Mouse (Mus musculus): ENCODE results near the gene Acsf3. TPM values are rescaled to one million over a fixed set of nuclear protein-coding genes. Genes with fewer than 3 reads are reported as not detected.

Gene Acsf3
- polyA plus RNA-seq, 1 experiment from 2014 or later, result 16.4 TPM

- ATAC-seq (replicated peaks), result no peak
Observed at GRCm38 (mm10) chr8:122817724-122818496, 42.6 kb downstream of the Acsf3 start.

GRCm38 (mm10) chr8:122819776-122820175 is 44.5 kb downstream of the Acsf3 start:
- H3K27ac ChIP-seq (replicated peaks), result no peak overlapping the region
- H3K9me3 ChIP-seq, result no peaks in the 10 kb centered on the region
- no peak for ATAC-seq (replicated peaks)
- no peaks in the 10 kb centered on the region for H3K36me3 ChIP-seq
- no peak overlapping the region for H3K9ac ChIP-seq (replicated peaks)
- peaks cover 16% of the 10 kb centered on the region for H3K4me1 ChIP-seq
- 83% methylated on average over 11 of the region's 11 CpGs for WGBS
- H3K4me2 ChIP-seq (replicated peaks), result no peak overlapping the region
- H3K27me3 ChIP-seq, result no peaks in the 10 kb centered on the region
- H3K4me3 ChIP-seq, result no peak overlapping the region

More at GRCm38 (mm10) chr8:122817724-122818496, 42.6 kb downstream of the Acsf3 start:
- Histone ChIP-seq H3K4me2 (replicated peaks) (no peak overlapping the region), H3K4me1 (peaks cover 12% of the 10 kb centered on the region), H3K9me3 (no peaks in the 10 kb centered on the region), H3K9ac (replicated peaks) (no peak overlapping the region), H3K36me3 (0 out of 2 replicates have a peak, but pooled peaks cover 4% of the 10 kb centered on the region), H3K4me3 (no peak overlapping the region), H3K27me3 (no peaks in the 10 kb centered on the region), H3K27ac (replicated peaks) (no peak overlapping the region)
- 41% methylated on average over 13 of the region's 13 CpGs for WGBS

GRCm38 (mm10) chr8:122824571-122824970 is 49.3 kb downstream of the Acsf3 start:
- 26% methylated on average over 5 of the region's 5 CpGs for WGBS
- Histone ChIP-seq H3K27ac (replicated peaks) (peak overlapping the region; percentile 64), H3K9ac (replicated peaks) (no peak overlapping the region), H3K9me3 (no peaks in the 10 kb centered on the region), H3K4me1 (peaks cover 16% of the 10 kb centered on the region), H3K27me3 (no peaks in the 10 kb centered on the region), H3K4me3 (no peak overlapping the region), H3K36me3 (no peaks in the 10 kb centered on the region), H3K4me2 (replicated peaks) (no peak overlapping the region)
- 0 out of 2 replicates have a peak, but pooled peaks have one; percentile 41 for ATAC-seq (replicated peaks)

GRCm38 (mm10) chr8:122824986-122825385 is 49.7 kb downstream of the Acsf3 start:
- no peaks in the 10 kb centered on the region for H3K27me3 ChIP-seq
- no peak overlapping the region for H3K4me2 ChIP-seq (replicated peaks)
- H3K4me3 ChIP-seq, result no peak overlapping the region
- H3K36me3 ChIP-seq, result no peaks in the 10 kb centered on the region
- no peaks in the 10 kb centered on the region for H3K9me3 ChIP-seq
- ATAC-seq (replicated peaks), result no peak
- 72% methylated on average over 9 of the region's 9 CpGs for WGBS
- no peak overlapping the region for H3K9ac ChIP-seq (replicated peaks)
- H3K27ac ChIP-seq (replicated peaks), result peak overlapping the region; percentile 64; the same call in 1 of the 2 replicates
- H3K4me1 ChIP-seq, result peaks cover 16% of the 10 kb centered on the region

GRCm38 (mm10) chr8:122825408-122825807 is 50.1 kb downstream of the Acsf3 start:
- no peak overlapping the region for H3K27ac ChIP-seq (replicated peaks)
- H3K27me3 ChIP-seq, result no peaks in the 10 kb centered on the region
- no peak overlapping the region for H3K9ac ChIP-seq (replicated peaks)
- H3K9me3 ChIP-seq, result no peaks in the 10 kb centered on the region
- ATAC-seq (replicated peaks), result no peak
- peaks cover 18% of the 10 kb centered on the region for H3K4me1 ChIP-seq
- no peak overlapping the region for H3K4me2 ChIP-seq (replicated peaks)
- H3K36me3 ChIP-seq, result no peaks in the 10 kb centered on the region
- 69% methylated on average over 8 of the region's 8 CpGs for WGBS
- H3K4me3 ChIP-seq, result no peak overlapping the region

GRCm38 (mm10) chr8:122829396-122829795 is 54.1 kb downstream of the Acsf3 start:
- WGBS, result 78% methylated on average over 3 of the region's 3 CpGs

GRCm38 (mm10) chr8:122830349-122831061 is 55.2 kb downstream of the Acsf3 start:
- 41% methylated on average over 8 of the region's 8 CpGs for WGBS
- H3K4me2 ChIP-seq (replicated peaks), result no peak overlapping the region
- no peak overlapping the region for H3K4me3 ChIP-seq
- no peak overlapping the region for H3K27ac ChIP-seq (replicated peaks)
- H3K36me3 ChIP-seq, result no peaks in the 10 kb centered on the region
- ATAC-seq (replicated peaks), result peak; percentile 79
- H3K9me3 ChIP-seq, result no peaks in the 10 kb centered on the region
- H3K27me3 ChIP-seq, result no peaks in the 10 kb centered on the region
- no peak overlapping the region for H3K9ac ChIP-seq (replicated peaks)
- peaks cover 3% of the 10 kb centered on the region; the same call in 1 of the 2 replicates for H3K4me1 ChIP-seq

More at GRCm38 (mm10) chr8:122829396-122829795, 54.1 kb downstream of the Acsf3 start:
- ATAC-seq (replicated peaks), result no peak
- Histone ChIP-seq H3K9me3 (no peaks in the 10 kb centered on the region), H3K4me1 (peaks cover 11% of the 10 kb centered on the region), H3K4me2 (replicated peaks) (no peak overlapping the region), H3K27ac (replicated peaks) (no peak overlapping the region), H3K27me3 (no peaks in the 10 kb centered on the region), H3K36me3 (no peaks in the 10 kb centered on the region), H3K4me3 (no peak overlapping the region), H3K9ac (replicated peaks) (no peak overlapping the region)

GRCm38 (mm10) chr8:122834416-122834815 is 59.1 kb downstream of the Acsf3 start:
- Histone ChIP-seq H3K36me3 (no peaks in the 10 kb centered on the region), H3K4me3 (no peak overlapping the region), H3K4me2 (replicated peaks) (no peak overlapping the region), H3K9me3 (no peaks in the 10 kb centered on the region), H3K27me3 (no peaks in the 10 kb centered on the region), H3K4me1 (peaks cover 3% of the 10 kb centered on the region; the same call in 1 of the 2 replicates), H3K27ac (replicated peaks) (no peak overlapping the region), H3K9ac (replicated peaks) (no peak overlapping the region)
- ATAC-seq (replicated peaks), result no peak
- WGBS, result 83% methylated on average over 8 of the region's 8 CpGs

GRCm38 (mm10) chr8:122834971-122835370 is 59.7 kb downstream of the Acsf3 start:
- no peaks in the 10 kb centered on the region for H3K27me3 ChIP-seq
- H3K4me1 ChIP-seq, result peaks cover 3% of the 10 kb centered on the region; the same call in 1 of the 2 replicates
- no peak overlapping the region for H3K4me2 ChIP-seq (replicated peaks)
- H3K4me3 ChIP-seq, result no peak overlapping the region
- no peaks in the 10 kb centered on the region for H3K36me3 ChIP-seq
- H3K9ac ChIP-seq (replicated peaks), result no peak overlapping the region
- no peak overlapping the region for H3K27ac ChIP-seq (replicated peaks)
- ATAC-seq (replicated peaks), result peak; percentile 27; the same call in 1 of the 2 replicates
- no peaks in the 10 kb centered on the region for H3K9me3 ChIP-seq
- WGBS, result 33% methylated on average over 8 of the region's 8 CpGs

GRCm38 (mm10) chr8:122836199-122836598 is 60.9 kb downstream of the Acsf3 start:
- H3K27ac ChIP-seq (replicated peaks), result no peak overlapping the region
- no peak overlapping the region for H3K4me3 ChIP-seq
- ATAC-seq (replicated peaks), result no peak
- H3K9ac ChIP-seq (replicated peaks), result no peak overlapping the region
- no peak overlapping the region for H3K4me2 ChIP-seq (replicated peaks)
- H3K27me3 ChIP-seq, result no peaks in the 10 kb centered on the region
- 88% methylated on average over 12 of the region's 12 CpGs for WGBS
- no peaks in the 10 kb centered on the region for H3K4me1 ChIP-seq
- no peaks in the 10 kb centered on the region for H3K36me3 ChIP-seq
- H3K9me3 ChIP-seq, result no peaks in the 10 kb centered on the region

- no peak overlapping the region for H3K9ac ChIP-seq (replicated peaks)
- no peak overlapping the region for H3K27ac ChIP-seq (replicated peaks)
- no peak for ATAC-seq (replicated peaks)
- no peak overlapping the region for H3K4me3 ChIP-seq
- 94% methylated on average over 13 of the region's 13 CpGs for WGBS
- H3K9me3 ChIP-seq, result no peaks in the 10 kb centered on the region
- H3K4me1 ChIP-seq, result no peaks in the 10 kb centered on the region
- no peak overlapping the region for H3K4me2 ChIP-seq (replicated peaks)
- H3K36me3 ChIP-seq, result no peaks in the 10 kb centered on the region
- no peaks in the 10 kb centered on the region for H3K27me3 ChIP-seq
Observed at GRCm38 (mm10) chr8:122836696-122837095, 61.4 kb downstream of the Acsf3 start.

- no peak overlapping the region for H3K9ac ChIP-seq (replicated peaks)
- no peak for ATAC-seq (replicated peaks)
- H3K27ac ChIP-seq (replicated peaks), result no peak overlapping the region
- no peak overlapping the region for H3K4me2 ChIP-seq (replicated peaks)
- H3K4me3 ChIP-seq, result no peak overlapping the region
- peaks cover 5% of the 10 kb centered on the region; the same call in 1 of the 2 replicates for H3K4me1 ChIP-seq
- no peaks in the 10 kb centered on the region for H3K36me3 ChIP-seq
- no peaks in the 10 kb centered on the region for H3K27me3 ChIP-seq
- no peaks in the 10 kb centered on the region for H3K9me3 ChIP-seq
- 74% methylated on average over 3 of the region's 3 CpGs for WGBS
Observed at GRCm38 (mm10) chr8:122844161-122844560, 68.9 kb downstream of the Acsf3 start.

Data from forebrain, embryonic 15.5 days (tissue).